Mouse (Mus musculus) adrenal gland (tissue): ENCODE results near the gene 4930539E08Rik.

Experiments
- intact Hi-C: fragments of 180-260 bp; cut with DNase I; formaldehyde crosslinking; loops from one replicate; pipeline ENCODE4 v1.15.1; 2025
- long read RNA-seq, 2 experiments: library from polyadenylated mRNA; unstranded; transcript quantifications; one replicate each; pipeline ENCODE4 v2.0.0; 2020; ENCODE audit warnings: borderline replicate concordance in 1 of 2; ENCODE audit not compliant: insufficient replicate concordance in 1 of 2

4930539E08Rik gene
- long read RNA-seq, experiment 1 = 0 reads
- long read RNA-seq, experiment 2 = 0 reads

DNA sequence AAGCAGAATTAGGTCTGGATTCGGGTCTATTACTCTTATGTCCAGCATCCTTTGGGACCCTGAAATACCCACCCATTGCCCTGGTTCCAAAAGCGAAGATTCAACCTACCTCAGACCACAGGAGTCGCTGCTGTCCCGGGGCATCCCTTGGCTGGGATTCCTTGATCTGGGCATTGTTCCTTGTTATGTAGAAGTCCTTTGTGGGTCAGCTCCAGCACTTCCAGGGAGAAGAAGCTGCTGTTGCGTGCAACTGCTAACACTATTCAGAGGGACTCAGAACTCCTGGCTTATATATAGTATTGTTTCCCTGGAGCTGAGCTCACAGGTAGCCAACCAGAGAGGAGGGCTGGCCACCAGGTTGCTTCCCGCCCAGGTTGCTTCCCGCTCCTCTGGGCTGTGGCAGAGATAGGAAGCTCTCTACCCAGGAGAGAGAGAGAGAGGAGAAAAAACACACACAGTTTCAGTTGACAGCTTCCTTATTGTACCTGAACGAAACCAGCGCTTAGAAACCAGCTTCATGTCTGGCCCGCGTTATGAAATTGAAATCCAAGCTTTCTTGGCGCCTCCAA lies at the start of gene 4930539E08Rik:
4930539E08Rik (minus strand) TSS at position 265 of the 569 bp plus-strand sequence.
- intact Hi-C loops = no loop called here

DNA sequence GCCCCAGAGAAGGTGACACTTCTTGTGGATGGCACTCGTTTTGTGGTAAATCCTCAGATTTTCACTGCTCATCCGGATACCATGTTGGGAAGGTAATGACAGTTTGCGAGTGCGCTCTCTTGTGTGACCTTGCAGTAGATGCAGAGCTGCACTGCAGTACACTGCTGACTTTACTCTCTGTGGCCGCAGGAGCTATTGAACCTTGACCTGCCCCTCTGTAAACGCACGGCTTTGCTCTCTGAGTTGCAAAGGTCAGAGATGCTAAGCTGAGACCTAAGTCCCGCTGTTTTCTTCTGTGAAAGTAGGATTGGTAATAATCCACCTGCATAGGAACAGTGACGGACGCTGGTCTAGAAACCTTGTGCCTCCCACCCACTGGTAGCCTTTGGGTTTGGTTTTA lies 46.5 kb upstream of the 4930539E08Rik start:
- intact Hi-C loops = no loop called here

DNA sequence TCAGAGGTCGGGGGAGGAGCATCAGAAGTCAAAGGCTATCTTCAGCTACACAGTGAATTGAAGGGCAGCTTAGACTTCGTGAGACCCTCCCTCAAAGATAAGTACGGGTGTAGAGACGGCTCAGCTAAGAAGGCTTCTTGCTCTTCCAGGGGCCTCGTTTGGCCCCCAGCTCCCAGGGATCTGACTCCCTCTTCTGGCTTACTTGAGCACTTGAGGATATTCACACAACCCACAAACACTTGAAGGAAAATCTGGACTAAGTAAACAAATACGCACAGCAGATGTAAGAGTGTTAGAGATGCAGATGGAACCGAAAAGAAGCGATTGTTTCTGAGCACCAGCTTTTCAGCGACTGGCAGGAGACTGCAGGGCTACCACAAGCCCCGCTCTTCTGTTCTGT lies 45.5 kb upstream of the 4930539E08Rik start:
- intact Hi-C loops = no loop called here

DNA sequence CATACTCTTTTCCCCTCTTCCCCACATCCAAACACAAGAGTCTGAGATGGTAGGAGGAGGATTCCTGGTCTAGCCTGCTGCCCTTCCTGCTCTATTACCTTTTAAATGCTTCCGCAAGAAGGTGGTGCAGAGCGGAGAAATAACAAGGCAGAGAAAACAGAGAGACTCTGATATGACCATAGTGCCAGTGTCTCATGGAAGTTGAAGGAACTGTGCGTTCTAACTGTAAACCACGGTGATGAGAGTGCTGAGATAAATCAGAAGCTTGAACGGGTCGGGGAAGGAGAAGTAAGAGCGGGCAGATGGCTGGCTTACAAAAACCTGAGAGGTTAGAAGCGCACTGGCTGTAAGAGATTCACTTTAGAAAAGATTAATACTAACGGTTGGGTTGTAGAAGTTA lies 39.3 kb upstream of the 4930539E08Rik start:
- intact Hi-C loops = no loop called here

GRCm38 (mm10) chr17:28953251-28953650 lies 38.1 kb upstream of the 4930539E08Rik start:
- intact Hi-C loops = no loop called here

DNA sequence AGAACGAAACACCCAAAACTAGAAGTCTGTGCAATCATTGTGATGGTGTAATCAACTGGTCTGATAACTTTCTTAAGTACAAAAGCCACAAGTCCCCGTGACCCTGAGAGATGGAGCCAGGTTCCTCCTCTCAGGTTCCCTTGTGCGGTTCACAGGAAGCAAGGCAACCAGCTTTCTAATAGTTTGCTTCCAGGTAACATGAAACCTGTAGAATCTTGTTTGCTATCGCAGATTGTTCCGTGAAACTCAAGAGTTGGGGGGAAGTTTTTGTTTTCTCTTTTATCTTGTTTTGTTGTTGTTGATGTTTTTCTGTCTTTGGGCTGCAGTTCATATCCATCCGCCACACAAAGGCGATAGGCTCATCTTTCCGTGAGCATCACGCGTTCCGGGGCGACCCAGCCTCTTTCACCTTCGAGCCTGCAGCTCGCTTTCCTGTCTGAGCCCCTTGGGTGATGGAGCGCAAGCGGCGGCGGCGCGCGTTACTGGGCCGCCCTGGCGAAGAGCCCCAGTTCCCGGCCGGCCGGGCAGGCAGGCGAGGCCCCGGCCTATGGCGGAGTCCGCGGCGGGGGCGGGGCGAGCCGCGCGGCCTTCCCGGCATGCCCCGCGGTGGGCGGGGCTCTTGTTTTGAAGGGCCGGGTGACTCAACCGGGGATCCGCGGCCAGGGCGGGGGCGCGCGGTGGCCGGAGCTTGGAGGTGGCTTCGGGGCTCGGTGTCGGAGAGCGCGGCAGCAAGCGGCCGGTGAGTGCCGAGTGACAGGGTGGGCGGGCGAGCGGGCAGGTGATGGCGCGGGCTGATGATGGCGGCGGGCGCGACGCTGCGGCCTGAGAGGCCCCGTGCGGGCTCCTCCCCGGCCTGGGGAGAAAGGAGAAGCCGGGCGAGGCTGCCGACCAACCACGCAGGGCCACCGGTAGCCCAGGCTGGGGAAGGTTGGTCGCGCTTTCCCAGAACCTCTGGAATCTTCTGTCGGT lies 37.0 kb upstream of the 4930539E08Rik start, which contains the start of gene Kctd20:
Kctd20 (plus strand) TSS at position 120 of the 969 bp plus-strand sequence.
- intact Hi-C loops = no loop called here

GRCm38 (mm10) chr17:28950751-28951150 lies 35.6 kb upstream of the 4930539E08Rik start:
- intact Hi-C loops = no loop called here

- intact Hi-C loops = no loop called here
Observed at GRCm38 (mm10) chr17:28948661-28949060, 33.5 kb upstream of the 4930539E08Rik start.

- intact Hi-C loops = no loop called here
Observed at GRCm38 (mm10) chr17:28947011-28947939, 32.2 kb upstream of the 4930539E08Rik start.

DNA sequence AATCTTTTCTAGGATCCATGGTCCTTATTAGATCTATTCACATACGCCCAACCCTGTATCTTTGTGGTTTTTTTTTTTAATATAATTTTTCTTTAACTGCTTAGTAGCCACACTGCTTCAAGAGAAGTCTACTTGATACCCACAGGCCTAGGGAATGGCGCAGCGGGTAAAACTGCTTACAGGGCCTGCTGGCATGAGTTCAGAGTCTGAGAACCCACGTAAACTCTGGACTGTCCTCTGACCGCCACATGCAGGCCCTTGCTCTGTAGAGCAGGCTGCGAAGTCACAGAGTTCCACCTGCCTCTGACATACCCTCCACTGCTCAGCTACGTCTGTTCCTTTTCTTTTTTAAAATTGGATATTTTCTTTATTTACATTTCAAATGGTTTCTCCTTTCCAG lies 29.4 kb upstream of the 4930539E08Rik start:
- intact Hi-C loops = no loop called here

- intact Hi-C loops = no loop called here
Observed at GRCm38 (mm10) chr17:28943740-28944139, 28.6 kb upstream of the 4930539E08Rik start, which contains the start of gene Pxt1. TSS of gene Pxt1 (minus strand) at chr17:28943840.

DNA sequence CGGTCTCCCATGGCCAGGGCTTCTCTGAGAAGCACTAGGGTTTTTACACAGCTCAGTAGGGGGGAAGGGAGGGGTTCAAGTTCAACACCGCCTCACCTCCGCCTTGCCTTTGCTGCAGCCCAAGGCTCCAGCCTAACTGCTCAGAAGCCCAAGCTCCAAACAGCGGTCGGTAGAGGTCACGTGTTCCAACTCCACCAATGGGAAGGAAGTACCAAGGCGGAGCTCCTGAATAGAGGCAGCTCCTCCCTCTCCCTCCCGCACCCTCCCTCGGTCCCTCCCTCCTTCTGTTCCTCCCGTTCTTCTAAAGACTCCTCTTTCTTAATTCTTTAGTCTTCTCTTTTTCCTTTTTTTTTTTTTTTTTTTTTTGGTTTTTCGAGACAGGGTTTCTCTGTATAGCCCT lies 27.0 kb upstream of the 4930539E08Rik start:
- intact Hi-C loops = no loop called here

DNA sequence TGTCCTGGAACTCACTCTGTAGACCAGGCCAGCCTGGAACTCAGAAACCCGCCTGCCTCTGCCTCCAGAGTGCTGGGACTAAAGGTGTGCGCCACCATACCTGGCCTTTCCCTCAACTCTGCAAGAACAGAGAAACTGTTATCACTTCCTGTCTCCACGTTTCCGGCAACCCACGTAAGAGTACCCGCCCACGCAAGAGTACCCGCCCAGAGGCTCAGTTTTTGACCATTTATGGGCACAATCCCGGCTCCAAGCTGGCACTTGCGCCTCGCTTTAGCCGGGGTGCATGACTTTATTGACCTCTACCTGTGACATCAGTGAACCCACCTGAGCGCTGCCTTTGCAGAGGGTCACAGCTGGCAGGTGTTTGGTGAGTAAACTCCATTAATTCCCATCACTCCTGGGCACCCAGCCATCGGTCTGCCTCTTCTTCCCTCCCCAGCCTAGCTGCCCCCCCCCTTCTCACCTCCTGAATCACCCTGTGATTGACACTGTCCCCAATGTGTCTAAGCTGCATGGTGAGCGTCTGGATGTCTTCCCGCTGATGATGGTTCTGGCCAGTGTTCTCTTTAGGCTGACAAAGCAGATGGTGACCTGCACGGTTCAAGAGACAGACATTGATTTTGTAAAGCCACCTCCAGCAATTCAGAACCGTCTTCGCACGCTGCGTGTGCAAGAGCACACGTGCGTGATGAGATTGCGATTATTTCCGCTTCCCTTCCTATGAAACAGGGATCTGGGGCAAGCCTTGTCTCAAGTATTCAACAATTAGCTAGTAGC lies 25.8 kb upstream of the 4930539E08Rik start:
- intact Hi-C loops = no loop called here

DNA sequence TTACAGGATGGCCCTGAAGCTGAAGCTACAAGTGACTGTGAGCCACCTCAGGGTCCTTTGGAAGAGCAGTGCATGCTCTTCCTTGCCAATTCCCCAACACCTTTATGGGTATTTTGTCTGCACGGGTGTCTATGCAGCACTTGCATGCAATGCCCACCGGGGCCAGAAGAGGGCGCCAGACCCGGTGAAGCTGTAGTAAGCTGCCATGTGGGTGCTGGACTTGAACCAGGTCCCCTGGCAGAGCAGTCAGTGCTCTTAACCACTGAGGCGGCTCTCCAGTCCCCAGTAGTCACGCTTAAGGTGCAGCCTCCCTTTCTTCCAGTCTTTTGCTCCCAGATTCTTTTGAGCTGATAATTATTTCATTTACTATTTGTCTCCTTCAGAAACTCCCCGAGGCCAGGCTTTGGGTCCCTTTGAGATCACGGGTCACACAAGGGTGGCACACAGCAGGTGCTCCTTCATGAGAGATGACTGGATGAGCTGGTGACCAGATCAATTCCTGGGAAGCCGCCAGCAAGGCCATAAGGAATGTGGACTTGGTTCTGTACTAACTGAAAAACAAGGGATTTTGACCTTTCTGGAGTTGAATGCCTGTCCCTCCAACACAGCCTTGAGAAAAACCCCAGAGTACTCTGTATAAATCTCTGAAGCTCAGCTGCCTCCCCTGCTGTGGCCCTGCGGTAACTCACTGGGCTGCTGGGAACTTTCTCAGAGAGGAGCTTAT lies 21.7 kb upstream of the 4930539E08Rik start:
- intact Hi-C loops = no loop called here

DNA sequence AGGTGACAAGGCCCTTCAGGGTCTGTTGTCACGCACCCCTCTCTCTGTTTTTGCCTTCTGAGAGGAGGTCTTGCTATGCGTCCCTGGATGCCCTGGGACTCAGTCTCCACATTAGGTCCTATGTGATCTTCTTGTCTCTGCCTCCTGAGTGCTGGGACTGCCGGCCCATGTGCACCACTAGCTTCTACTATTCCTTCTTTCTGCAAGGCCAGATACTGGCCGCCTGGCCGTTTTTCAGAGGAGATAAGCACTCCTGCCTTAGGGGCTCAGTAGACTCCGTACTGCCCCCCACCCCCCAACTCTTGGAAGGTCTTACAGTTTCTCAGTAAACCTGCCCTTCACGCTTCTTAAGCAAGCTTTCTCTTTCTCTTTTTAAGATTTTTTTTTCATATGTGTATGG lies 21.0 kb upstream of the 4930539E08Rik start:
- intact Hi-C loops = no loop called here

DNA sequence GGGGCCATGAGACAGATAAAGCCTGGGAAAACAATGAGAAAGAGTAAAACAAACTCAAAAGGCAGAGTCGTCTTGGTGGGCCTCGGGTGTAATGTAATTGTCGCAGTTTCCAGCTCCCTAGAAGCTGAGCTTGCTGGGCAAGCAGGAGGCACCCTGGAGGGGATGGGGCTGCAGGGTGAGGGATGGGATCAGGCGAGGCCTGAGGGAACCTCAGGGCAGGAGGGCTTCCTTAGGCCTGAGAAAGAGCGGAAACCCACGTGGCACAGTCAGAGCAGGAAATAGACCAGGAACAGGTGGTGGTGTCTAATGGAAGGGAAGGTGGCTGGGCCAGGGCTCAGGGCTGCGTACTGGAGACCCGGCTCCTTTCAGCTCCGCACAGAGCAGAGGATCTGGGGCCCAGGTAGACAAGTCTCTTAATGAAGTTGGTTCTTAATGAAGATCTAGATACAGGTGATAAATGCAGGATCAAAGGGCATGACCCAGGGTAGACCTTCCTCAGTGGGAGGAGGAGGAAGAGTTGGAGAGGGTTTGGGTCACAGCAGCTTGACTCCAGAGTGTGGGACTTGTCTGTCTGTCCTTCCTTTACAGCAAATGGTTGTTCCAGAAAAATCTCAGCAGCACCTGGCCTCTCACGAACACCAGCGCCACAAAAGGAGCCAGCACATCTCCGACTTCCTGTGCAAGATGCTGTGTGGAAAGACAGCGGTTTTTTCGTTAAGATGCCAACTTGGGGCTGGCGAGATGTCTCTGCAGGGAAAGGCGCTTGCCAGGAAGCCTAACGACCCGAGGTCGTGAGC lies 19.2 kb upstream of the 4930539E08Rik start:
- intact Hi-C loops = no loop called here

DNA sequence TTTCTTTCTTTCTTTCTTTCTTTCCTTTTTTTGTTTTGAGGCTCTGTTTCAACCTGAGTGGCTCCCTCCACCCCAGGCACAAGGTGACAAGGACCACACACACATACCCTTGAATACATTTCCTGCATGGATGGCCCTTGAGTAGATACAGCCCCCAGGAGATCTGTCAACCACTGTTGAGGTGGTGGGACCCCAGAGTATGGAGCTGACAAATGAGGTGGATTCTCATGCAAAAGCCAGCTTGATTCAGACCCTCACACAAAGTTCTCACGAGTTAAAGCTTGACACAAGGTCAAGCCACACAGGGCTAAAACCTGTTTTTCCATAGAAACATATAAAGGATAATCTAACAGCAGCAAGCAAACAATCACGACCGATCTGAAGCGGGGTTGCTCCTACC lies 17.1 kb upstream of the 4930539E08Rik start:
- intact Hi-C loops = no loop called here

- intact Hi-C loops = no loop called here
Observed at GRCm38 (mm10) chr17:28931436-28932211, 16.5 kb upstream of the 4930539E08Rik start.
